Mouse (Mus musculus): ENCODE measurements at regions not wholly inside any gene's neighbourhood (a gene's known extent, or its start where the extent isn't known, plus 50 kb on each side); places are given as distances from the start of the nearest gene placed in this dataset.

DNA sequence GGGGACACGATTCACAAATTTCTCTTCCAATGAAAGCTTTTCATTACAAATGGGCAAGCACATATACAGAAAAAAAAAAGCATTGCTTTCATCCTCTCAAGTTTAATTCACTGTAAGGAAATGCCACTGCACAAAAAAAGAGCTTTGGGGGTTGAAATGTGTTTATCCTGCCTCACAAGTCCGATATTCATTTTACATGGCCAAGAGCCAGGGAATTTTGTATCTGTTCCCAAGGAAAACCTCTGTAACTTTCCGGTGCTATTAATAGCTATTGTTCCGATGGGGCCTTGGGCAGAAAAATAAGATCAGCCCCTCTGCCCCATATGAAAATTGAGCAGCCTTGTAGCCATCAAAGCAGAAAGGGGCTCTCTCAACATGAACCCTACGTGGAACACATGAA, 465.9 kb upstream of the Mki67 start:
- H3K4me3 ChIP-seq: no peak overlapping the region
- peaks cover 5% of the 10 kb centered on the region; the same call in 1 of the 2 replicates for H3K9me3 ChIP-seq (replicated peaks)
- no peaks in the 10 kb centered on the region for H3K4me1 ChIP-seq
- no peak overlapping the region for H3K27ac ChIP-seq
- no peak for ATAC-seq
- H3K4me2 ChIP-seq: no peak overlapping the region
- H3K36me3 ChIP-seq: no peaks in the 10 kb centered on the region
- H3K9ac ChIP-seq: no peak overlapping the region
- H3K27me3 ChIP-seq (replicated peaks): no peaks in the 10 kb centered on the region
- 64% methylated on average over 5 of the region's 5 CpGs for WGBS (ENCODE audit: insufficient replicate concordance)

- no peaks in the 10 kb centered on the region for H3K9me3 ChIP-seq (replicated peaks)
- H3K4me2 ChIP-seq: no peak overlapping the region
- no peaks in the 10 kb centered on the region for H3K4me1 ChIP-seq
- H3K36me3 ChIP-seq: no peaks in the 10 kb centered on the region
- no peaks in the 10 kb centered on the region for H3K27me3 ChIP-seq (replicated peaks)
- no peak overlapping the region for H3K4me3 ChIP-seq
- 76% methylated on average over 17 of the region's 17 CpGs for WGBS (ENCODE audit: insufficient replicate concordance)
- H3K9ac ChIP-seq: no peak overlapping the region
- H3K27ac ChIP-seq: no peak overlapping the region
- no peak for ATAC-seq
These were observed 480.4 kb upstream of the Mki67 start for GRCm38 (mm10) chr7:136196424-136197160.

DNA sequence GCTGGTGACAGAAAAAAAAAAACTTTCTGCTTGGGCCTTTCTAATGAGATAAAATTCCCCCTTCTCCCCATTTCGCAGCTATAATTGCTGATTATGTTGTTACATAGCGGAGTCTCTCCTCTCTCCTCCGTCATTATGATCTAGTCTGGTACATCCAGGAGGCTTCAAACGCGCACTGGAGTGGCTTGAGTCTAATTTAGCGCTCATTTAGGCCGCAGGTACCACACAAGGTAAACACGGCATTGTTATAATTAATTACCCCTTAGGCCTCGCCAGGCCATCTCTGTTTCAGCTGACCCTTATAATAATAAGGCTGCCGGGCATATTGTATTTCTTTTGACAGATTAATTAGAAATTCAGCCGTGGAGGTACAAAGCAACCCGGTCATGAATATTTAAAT, 492.7 kb upstream of the Mki67 start:
- 75% methylated on average over 12 of the region's 12 CpGs for whole genome bisulfite sequencing (ENCODE audit: insufficient replicate concordance)
- Histone ChIP-seq H3K27ac (no peak overlapping the region), H3K9ac (no peak overlapping the region), H3K27me3 (replicated peaks) (peaks cover 10% of the 10 kb centered on the region; the same call in 1 of the 2 replicates), H3K4me3 (no peak overlapping the region), H3K9me3 (replicated peaks) (no peaks in the 10 kb centered on the region), H3K4me2 (no peak overlapping the region), H3K4me1 (no peaks in the 10 kb centered on the region), H3K36me3 (no peaks in the 10 kb centered on the region)
- no peak for ATAC-seq

- no peak overlapping the region for H3K27ac ChIP-seq
- no peak for ATAC-seq
- no peaks in the 10 kb centered on the region for H3K4me1 ChIP-seq
- H3K4me2 ChIP-seq: no peak overlapping the region
- peaks cover 10% of the 10 kb centered on the region; the same call in 1 of the 2 replicates for H3K27me3 ChIP-seq (replicated peaks)
- no peak overlapping the region for H3K4me3 ChIP-seq
- H3K9me3 ChIP-seq (replicated peaks): no peaks in the 10 kb centered on the region
- WGBS (ENCODE audit: insufficient replicate concordance): 44% methylated on average over 31 of the region's 31 CpGs
- H3K36me3 ChIP-seq: no peaks in the 10 kb centered on the region
- H3K9ac ChIP-seq: no peak overlapping the region
These were observed 493.4 kb upstream of the Mki67 start for GRCm38 (mm10) chr7:136209299-136210171.

GRCm38 (mm10) chr7:136212492-136212891, 496.3 kb upstream of the Mki67 start:
- Histone ChIP-seq H3K27ac (no peak overlapping the region), H3K4me3 (no peak overlapping the region)

GRCm38 (mm10) chr7:136213057-136213961, 497.1 kb upstream of the Mki67 start:
- 55% methylated on average over 11 of the region's 11 CpGs for WGBS (ENCODE audit: insufficient replicate concordance)
- H3K27me3 ChIP-seq (replicated peaks): peaks cover 10% of the 10 kb centered on the region; the same call in 1 of the 2 replicates
- H3K4me3 ChIP-seq: no peak overlapping the region
- ATAC-seq: no peak
- H3K27ac ChIP-seq: no peak overlapping the region
- H3K4me1 ChIP-seq: no peaks in the 10 kb centered on the region
- H3K9me3 ChIP-seq (replicated peaks): no peaks in the 10 kb centered on the region
- H3K4me2 ChIP-seq: no peak overlapping the region
- H3K36me3 ChIP-seq: no peaks in the 10 kb centered on the region
- H3K9ac ChIP-seq: no peak overlapping the region

More at GRCm38 (mm10) chr7:136212492-136212891, 496.3 kb upstream of the Mki67 start:
- no peak for ATAC-seq
- H3K9me3 ChIP-seq (replicated peaks): no peaks in the 10 kb centered on the region
- H3K27me3 ChIP-seq (replicated peaks): peaks cover 10% of the 10 kb centered on the region; the same call in 1 of the 2 replicates
- no peak overlapping the region for H3K9ac ChIP-seq
- no peaks in the 10 kb centered on the region for H3K36me3 ChIP-seq
- WGBS (ENCODE audit: insufficient replicate concordance): 56% methylated on average over 8 of the region's 8 CpGs
- H3K4me2 ChIP-seq: no peak overlapping the region
- no peaks in the 10 kb centered on the region for H3K4me1 ChIP-seq

GRCm38 (mm10) chr7:136213962-136214308, 497.8 kb upstream of the Mki67 start:
- Histone ChIP-seq H3K9me3 (replicated peaks) (no peaks in the 10 kb centered on the region), H3K4me2 (no peak overlapping the region), H3K9ac (no peak overlapping the region), H3K36me3 (no peaks in the 10 kb centered on the region), H3K27ac (no peak overlapping the region), H3K27me3 (replicated peaks) (peaks cover 10% of the 10 kb centered on the region; the same call in 1 of the 2 replicates), H3K4me1 (no peaks in the 10 kb centered on the region), H3K4me3 (no peak overlapping the region)
- ATAC-seq: no peak
- 56% methylated on average over 3 of the region's 3 CpGs for WGBS (ENCODE audit: insufficient replicate concordance)

DNA sequence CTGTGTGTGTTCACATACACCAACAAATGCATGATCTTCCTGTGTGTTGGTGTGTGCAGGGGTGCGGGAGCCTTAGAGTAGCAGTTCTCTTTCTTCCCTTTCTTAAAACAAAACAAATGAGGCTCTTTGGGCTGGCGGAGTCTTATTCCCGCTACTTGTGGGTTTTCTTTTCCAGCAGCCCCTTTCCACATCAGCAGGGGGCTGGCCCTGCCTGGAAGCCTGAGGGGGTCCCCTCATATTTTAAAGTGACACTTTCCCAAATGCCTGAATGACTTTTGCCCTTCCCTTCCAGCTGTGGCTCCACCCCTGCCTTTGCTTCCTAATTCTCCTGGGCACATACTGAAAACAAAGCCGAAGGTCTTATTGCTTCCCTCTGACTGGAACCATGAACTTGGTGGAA, 498.3 kb upstream of the Mki67 start:
- no peak overlapping the region for H3K4me3 ChIP-seq
- H3K9me3 ChIP-seq (replicated peaks): no peaks in the 10 kb centered on the region
- 48% methylated on average over 4 of the region's 4 CpGs for WGBS (ENCODE audit: insufficient replicate concordance)
- H3K27ac ChIP-seq: no peak overlapping the region
- H3K27me3 ChIP-seq (replicated peaks): peaks cover 10% of the 10 kb centered on the region; the same call in 1 of the 2 replicates
- no peak overlapping the region for H3K4me2 ChIP-seq
- no peaks in the 10 kb centered on the region for H3K36me3 ChIP-seq
- no peak overlapping the region for H3K9ac ChIP-seq
- ATAC-seq: no peak
- no peaks in the 10 kb centered on the region for H3K4me1 ChIP-seq

GRCm38 (mm10) chr7:136216734-136217133, 500.6 kb upstream of the Mki67 start:
- Histone ChIP-seq H3K27me3 (replicated peaks) (no peaks in the 10 kb centered on the region), H3K4me1 (no peaks in the 10 kb centered on the region), H3K4me3 (no peak overlapping the region), H3K36me3 (no peaks in the 10 kb centered on the region), H3K4me2 (no peak overlapping the region), H3K9me3 (replicated peaks) (no peaks in the 10 kb centered on the region), H3K9ac (no peak overlapping the region), H3K27ac (no peak overlapping the region)
- ATAC-seq: no peak

- Histone ChIP-seq H3K4me2 (no peak overlapping the region), H3K27me3 (replicated peaks) (no peaks in the 10 kb centered on the region), H3K4me1 (no peaks in the 10 kb centered on the region), H3K27ac (no peak overlapping the region), H3K9ac (no peak overlapping the region), H3K9me3 (replicated peaks) (no peaks in the 10 kb centered on the region), H3K4me3 (no peak overlapping the region), H3K36me3 (no peaks in the 10 kb centered on the region)
- 45% methylated on average over 14 of the region's 14 CpGs for WGBS (ENCODE audit: insufficient replicate concordance)
- no peak for ATAC-seq
These were observed 503.5 kb upstream of the Mki67 start for GRCm38 (mm10) chr7:136219564-136220244.

Measured in liver, embryonic 12.5 days (tissue).